Mouse (Mus musculus) MEL (cell line): ENCODE measurements around the gene Ercc6l2. TPM values are rescaled to one million over a fixed set of nuclear protein-coding genes. Genes with fewer than 3 reads are reported as not detected.

Experiments used
- DNase-seq: peaks from one replicate; pipeline ENCODE4 v3.0.0; 2011; ENCODE audit warnings: low read depth, low spot score
- H3K27ac ChIP-seq: 2 replicates; pipeline ENCODE4 v1.5.1; 2012; ENCODE audit warnings: low read depth, mild to moderate bottlenecking, control low read depth, low read length, moderate library complexity; ENCODE audit not compliant: control insufficient read depth
- H3K27me3 ChIP-seq, 2 experiments: fragments of 150-350 bp in 1 of 2; sonication (generic) in 1 of 2; 2 replicates each; pipeline ENCODE4 v1.6.1; 2012; ENCODE audit warnings: low read length in 2 of 2, mild to moderate bottlenecking in 2 of 2, improper control_type of control experiment in 1 of 2, moderate library complexity in 1 of 2; ENCODE audit not compliant: insufficient read depth in 2 of 2, control insufficient read depth in 1 of 2
- H3K36me3 ChIP-seq, 2 experiments: 2 replicates each; pipeline ENCODE4 v1.6.1; 2012 to 2014; ENCODE audit warnings: low read length in 2 of 2, improper control_type of control experiment in 1 of 2, inconsistent platforms in 1 of 2, mild to moderate bottlenecking in 1 of 2; ENCODE audit not compliant: insufficient read depth in 2 of 2, control insufficient read depth in 1 of 2
- H3K4me1 ChIP-seq, 2 experiments: fragments of 150-350 bp in 1 of 2; sonication (generic) in 1 of 2; 2 replicates each; pipeline ENCODE4 v1.6.1; 2012; ENCODE audit warnings: low read length in 2 of 2, improper control_type of control experiment in 1 of 2, mild to moderate bottlenecking in 1 of 2; ENCODE audit not compliant: insufficient read depth in 2 of 2, control insufficient read depth in 1 of 2
- H3K4me3 ChIP-seq, 2 experiments: fragments of 150-350 bp in 1 of 2; sonication (generic) in 1 of 2; 2 replicates each; pipeline ENCODE4 v1.5.1; 2012; ENCODE audit warnings: low read depth in 2 of 2, low read length in 2 of 2, mild to moderate bottlenecking in 2 of 2, moderate library complexity in 2 of 2, control low read depth in 1 of 2, improper control_type of control experiment in 1 of 2; ENCODE audit not compliant: control insufficient read depth in 1 of 2, insufficient read depth in 1 of 2
- H3K79me2 ChIP-seq: 2 replicates; pipeline ENCODE4 v1.6.1; 2012; ENCODE audit warnings: mild to moderate bottlenecking, low read length, moderate library complexity; ENCODE audit not compliant: control insufficient read depth, poor library complexity, insufficient read depth
- H3K9ac ChIP-seq: 2 replicates; pipeline ENCODE4 v1.6.1; 2012; ENCODE audit warnings: low read depth, mild to moderate bottlenecking, control low read depth, low read length, moderate library complexity; ENCODE audit not compliant: control insufficient read depth, poor library complexity, severe bottlenecking
- H3K9me3 ChIP-seq: fragments of 150-350 bp; sonication (generic); replicated peaks from 2 replicates; pipeline ENCODE4 v1.6.1; 2012; ENCODE audit warnings: mild to moderate bottlenecking, low read length, improper control_type of control experiment, moderate library complexity; ENCODE audit not compliant: insufficient read depth
- CHD2 ChIP-seq: IDR thresholded peaks from 2 replicates; pipeline ENCODE4 v1.6.1; 2011; ENCODE audit warnings: low read length, improper control_type of control experiment
- CTCF ChIP-seq, 3 experiments: IDR thresholded peaks in 2 of 3; conservative IDR thresholded peaks in 1 of 3; 2 replicates each; pipeline ENCODE4 v1.5.1; 2011 to 2012; ENCODE audit warnings: low read length in 3 of 3, low read depth in 2 of 3, mild to moderate bottlenecking in 2 of 3, improper control_type of control experiment in 1 of 3, inconsistent platforms in 1 of 3, mixed read lengths in 1 of 3, moderate library complexity in 1 of 3; ENCODE audit not compliant: control insufficient read depth in 1 of 3, insufficient read depth in 1 of 3, poor library complexity in 1 of 3, severe bottlenecking in 1 of 3
- E2F4 ChIP-seq: IDR thresholded peaks from 2 replicates; pipeline ENCODE4 v1.6.1; 2011; ENCODE audit warnings: low read depth, low read length, improper control_type of control experiment, borderline replicate concordance
- ELF1 ChIP-seq: IDR thresholded peaks from 2 replicates; pipeline ENCODE4 v1.6.1; 2014; ENCODE audit warnings: low read depth, mild to moderate bottlenecking, inconsistent platforms, low read length, improper control_type of control experiment, moderate library complexity
- GABPA ChIP-seq: IDR thresholded peaks from 2 replicates; pipeline ENCODE4 v1.6.1; 2012; ENCODE audit warnings: low read depth, mild to moderate bottlenecking, inconsistent platforms, low read length, improper control_type of control experiment, moderate library complexity
- GATA1 ChIP-seq: IDR thresholded peaks from 2 replicates; pipeline ENCODE4 v1.6.1; 2011; ENCODE audit warnings: low read depth, low read length, improper control_type of control experiment
- HCFC1 ChIP-seq: IDR thresholded peaks from 2 replicates; pipeline ENCODE4 v1.6.1; 2012; ENCODE audit warnings: low read depth, mild to moderate bottlenecking, inconsistent platforms, low read length, improper control_type of control experiment, moderate library complexity
- KAT2A ChIP-seq: conservative IDR thresholded peaks from 2 replicates; pipeline ENCODE4 v1.6.1; 2012; ENCODE audit warnings: low read depth, low read length, improper control_type of control experiment, inconsistent platforms
- MAFK ChIP-seq: IDR thresholded peaks from 2 replicates; pipeline ENCODE4 v1.6.1; 2011; ENCODE audit warnings: low read depth, mild to moderate bottlenecking, low read length, improper control_type of control experiment, borderline replicate concordance
- MXI1 ChIP-seq: IDR thresholded peaks from 2 replicates; pipeline ENCODE4 v1.6.1; 2011; ENCODE audit warnings: mild to moderate bottlenecking, low read depth, low read length, improper control_type of control experiment
- MYB ChIP-seq: IDR thresholded peaks from 2 replicates; pipeline ENCODE4 v1.6.1; 2011; ENCODE audit warnings: mild to moderate bottlenecking, low read depth, low read length, improper control_type of control experiment
- NRF1 ChIP-seq: IDR thresholded peaks from 2 replicates; pipeline ENCODE4 v1.6.1; 2014; ENCODE audit warnings: low read depth, mild to moderate bottlenecking, inconsistent platforms, low read length, improper control_type of control experiment, moderate library complexity; ENCODE audit not compliant: poor library complexity, insufficient read depth, severe bottlenecking
- POLR2A ChIP-seq, 2 experiments: IDR thresholded peaks; 2 replicates each; pipeline ENCODE4 v1.6.1; 2011 to 2012; ENCODE audit warnings: low read length in 2 of 2, mild to moderate bottlenecking in 2 of 2, control low read depth in 1 of 2, improper control_type of control experiment in 1 of 2, low read depth in 1 of 2, moderate library complexity in 1 of 2; ENCODE audit not compliant: control insufficient read depth in 1 of 2, insufficient read depth in 1 of 2, poor library complexity in 1 of 2
- RAD21 ChIP-seq: IDR thresholded peaks from 2 replicates; pipeline ENCODE4 v1.6.1; 2011; ENCODE audit warnings: mild to moderate bottlenecking, low read depth, low read length, improper control_type of control experiment
- SMC3 ChIP-seq: IDR thresholded peaks from 2 replicates; pipeline ENCODE4 v1.6.1; 2011; ENCODE audit warnings: low read depth, low read length, improper control_type of control experiment
- TBP ChIP-seq: IDR thresholded peaks from 2 replicates; pipeline ENCODE4 v1.8.0; 2011; ENCODE audit warnings: low read depth, low read length, improper control_type of control experiment
- USF2 ChIP-seq, 2 experiments: IDR thresholded peaks; 2 replicates each; pipeline ENCODE4 v1.6.1; 2011 to 2012; ENCODE audit warnings: improper control_type of control experiment in 2 of 2, low read length in 2 of 2, borderline replicate concordance in 1 of 2, inconsistent platforms in 1 of 2, low read depth in 1 of 2, mild to moderate bottlenecking in 1 of 2; ENCODE audit not compliant: insufficient read depth in 1 of 2
- ZC3H11A ChIP-seq: IDR thresholded peaks from 2 replicates; pipeline ENCODE4 v1.6.1; 2012; ENCODE audit warnings: low read depth, mild to moderate bottlenecking, inconsistent platforms, low read length, improper control_type of control experiment
- ZMIZ1 ChIP-seq: IDR thresholded peaks from 2 replicates; pipeline ENCODE4 v1.6.1; 2012; ENCODE audit warnings: low read depth, mild to moderate bottlenecking, inconsistent platforms, low read length, improper control_type of control experiment, moderate library complexity
- ZNF384 ChIP-seq: IDR thresholded peaks from 2 replicates; pipeline ENCODE4 v1.6.1; 2012; ENCODE audit warnings: low read depth, mild to moderate bottlenecking, inconsistent platforms, low read length, improper control_type of control experiment
- polyA plus RNA-seq, 2 experiments: library from polyadenylated mRNA; stranded (reverse) in 1 of 2; unstranded in 1 of 2; fragments of >175 nt in 1 of 2; fragments of >200 nt in 1 of 2; gene quantifications; 2 replicates each; pipeline versions ENCODE4 v1.2.1 to v1.2.4; 2012; ENCODE audit warnings: low replicate concordance in 2 of 2, low read depth in 1 of 2; ENCODE audit not compliant: insufficient read length in 2 of 2, insufficient read depth in 1 of 2, missing spikeins in 1 of 2
- total RNA-seq: library from RNA; depleted of rRNA; stranded (reverse); fragments of 300-350 nt; gene quantifications from 2 replicates; pipeline ENCODE4 v1.2.3, GENCODE M21; 2012

Ercc6l2 gene
- total and polyA plus RNA-seq, 3 experiments: 15.6 to 61.7 (median 19.4) TPM

DNA sequence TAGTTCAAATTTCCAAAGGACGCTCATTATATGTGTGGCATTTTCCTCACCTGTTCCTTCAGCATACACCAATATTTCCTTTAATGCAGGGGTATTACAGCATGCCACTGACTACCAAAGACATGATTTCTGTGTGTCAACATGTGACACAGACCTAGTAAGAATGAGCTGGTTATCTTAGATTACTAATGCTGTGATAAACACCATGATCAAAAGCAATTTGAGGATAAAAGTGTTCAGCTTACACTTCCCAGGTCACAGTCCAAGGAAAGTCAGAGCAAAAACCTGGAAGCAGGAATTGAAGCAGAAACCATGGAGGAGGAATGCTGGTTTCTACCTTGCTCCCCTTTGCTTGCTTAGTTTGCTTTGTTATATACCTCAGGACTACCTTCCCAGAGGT, 13.8 kb upstream of the Ercc6l2 start:
- Histone ChIP-seq H3K9me3 (no peaks in the 10 kb centered on the region), H3K4me3 (no peak overlapping the region), H3K27ac (no peak overlapping the region), H3K27me3 (peaks cover 0 to 21% of the 10 kb centered on the region in 2 experiments), H3K79me2 (no peaks in the 10 kb centered on the region), H3K9ac (no peak overlapping the region), H3K36me3 (no peaks in the 10 kb centered on the region), H3K4me1 (no peaks in the 10 kb centered on the region)
- TF ChIP-seq POLR2A (IDR thresholded peaks at IDR 0.05; ENCODE audit: control insufficient read depth in 1 of 2, insufficient read depth in 1 of 2, low read depth in 1 of 2, low read length in 2 of 2, poor library complexity in 1 of 2) (no peak), CTCF (IDR thresholded peaks at IDR 0.05 in 2 of 3, conservative IDR thresholded peaks at IDR 0.05 in 1 of 3; ENCODE audit: control insufficient read depth in 1 of 3, insufficient read depth in 1 of 3, low read depth in 2 of 3, low read length in 3 of 3, poor library complexity in 1 of 3, severe bottlenecking in 1 of 3) (no peak), GATA1 (no peak), E2F4 (no peak), NRF1 (no peak), USF2 (IDR thresholded peaks at IDR 0.05; ENCODE audit: borderline replicate concordance in 1 of 2, insufficient read depth in 1 of 2, low read depth in 1 of 2, low read length in 2 of 2) (no peak), ZNF384 (no peak), HCFC1 (no peak)
- DNase-seq: no peak

DNA sequence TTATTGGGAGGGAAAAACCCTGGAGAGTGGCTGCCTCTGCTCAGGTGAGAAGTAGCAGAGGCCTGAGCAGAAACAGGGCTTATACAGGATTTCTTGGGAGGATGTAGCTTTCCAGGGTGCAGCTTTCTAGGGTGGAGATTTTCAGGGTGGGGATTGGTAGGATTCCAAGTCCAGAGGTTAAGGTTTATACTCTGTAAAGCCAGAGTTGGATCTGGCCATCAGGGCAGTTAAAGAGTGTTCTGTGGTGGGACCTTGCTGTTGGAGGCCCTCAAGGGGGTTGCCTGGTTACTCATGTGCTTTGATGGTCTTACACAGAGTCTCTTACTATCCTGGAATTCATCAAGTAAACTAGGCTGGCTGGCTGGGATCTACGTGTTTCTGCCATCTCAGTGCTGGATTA, 7.8 kb upstream of the Ercc6l2 start:
- Histone ChIP-seq H3K9me3 (no peaks in the 10 kb centered on the region), H3K79me2 (no peaks in the 10 kb centered on the region), H3K27me3 (peaks cover 0 to 8% of the 10 kb centered on the region in 2 experiments; a peak in 3 of 4 replicates)
- DNase-seq: no peak
- no peak for TF ChIP-seq E2F4
- TF ChIP-seq TBP: no peak
- no peak for TF ChIP-seq ZC3H11A
- TF ChIP-seq RAD21: no peak
- no peak for TF ChIP-seq KAT2A
- TF ChIP-seq, all 39 proteins: peak for 0
- Histone ChIP-seq H3K4me1 (peaks cover 4 to 12% of the 10 kb centered on the region in 2 experiments), H3K36me3 (peaks cover 0 to 12% of the 10 kb centered on the region in 2 experiments; a peak in 2 of 4 replicates), H3K9ac (no peak overlapping the region), H3K4me3 (no peak overlapping the region), H3K27ac (no peak overlapping the region)

DNA sequence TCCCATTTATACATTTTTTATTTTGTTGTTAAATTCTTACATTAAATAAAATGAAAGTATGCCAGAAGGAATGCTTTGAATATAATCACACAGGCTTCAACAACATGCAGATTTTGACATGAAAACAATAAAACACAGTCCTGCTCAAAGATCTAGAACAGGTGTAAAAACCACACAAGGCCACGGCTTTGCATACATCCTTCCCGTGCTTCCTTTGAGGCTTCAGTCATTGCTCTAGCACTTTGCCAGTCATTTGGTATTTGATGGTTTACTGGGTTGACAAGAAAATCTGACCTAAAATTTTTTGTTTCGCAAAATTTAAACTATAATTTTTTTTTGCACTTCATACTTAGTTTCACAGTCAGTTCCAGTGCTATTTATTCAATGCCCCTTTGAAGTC, 7.1 kb upstream of the Ercc6l2 start:
- no peak overlapping the region for H3K4me3 ChIP-seq
- no peaks in the 10 kb centered on the region for H3K79me2 ChIP-seq
- no peak overlapping the region for H3K9ac ChIP-seq
- peaks cover 0 to 8% of the 10 kb centered on the region in 2 experiments; a peak in 2 of 4 replicates for H3K27me3 ChIP-seq
- no peak for DNase-seq
- peaks cover 0 to 18% of the 10 kb centered on the region in 2 experiments; a peak in 2 of 4 replicates for H3K36me3 ChIP-seq
- no peak overlapping the region for H3K27ac ChIP-seq
- H3K4me1 ChIP-seq: peaks cover 6 to 14% of the 10 kb centered on the region in 2 experiments
- TF ChIP-seq GABPA (no peak), NRF1 (no peak), MXI1 (no peak), TBP (no peak), ZNF384 (no peak), SMC3 (no peak), GATA1 (no peak), ZMIZ1 (no peak), RAD21 (no peak), MYB (no peak), ELF1 (no peak), HCFC1 (no peak), CHD2 (no peak), MAFK (no peak), USF2 (IDR thresholded peaks at IDR 0.05; ENCODE audit: borderline replicate concordance in 1 of 2, insufficient read depth in 1 of 2, low read depth in 1 of 2, low read length in 2 of 2) (no peak)
- no peaks in the 10 kb centered on the region for H3K9me3 ChIP-seq
